Mouse (Mus musculus) forebrain, embryonic 16.5 days (tissue): Measurements from ENCODE around the gene Mea1. TPM values are rescaled to one million over a fixed set of nuclear protein-coding genes. Genes with fewer than 3 reads are reported as not detected.

ENCODE experiments used
- ATAC-seq: fragments of 200-750 bp; cut with Nextera tagmentation; 2 replicates; pipeline ENCODE4 v1.8.0; 2017; ENCODE audit warnings: mild to moderate bottlenecking, moderate library complexity
- H3K27ac ChIP-seq: fragments of 300-500 bp; sonication (generic); 2 replicates; pipeline ENCODE4 v1.5.1; 2014; ENCODE audit warnings: low read length, control low read depth
- H3K27me3 ChIP-seq: fragments of 300-500 bp; sonication (generic); replicated peaks from 2 replicates; pipeline ENCODE4 v1.6.1; 2014; ENCODE audit warnings: low read length; ENCODE audit not compliant: control insufficient read depth, insufficient read depth
- H3K36me3 ChIP-seq: fragments of 300-500 bp; sonication (generic); 2 replicates; pipeline ENCODE4 v1.6.1; 2014; ENCODE audit not compliant: control insufficient read depth, insufficient read depth
- H3K4me1 ChIP-seq: fragments of 300-500 bp; sonication (generic); replicated peaks from 2 replicates; pipeline ENCODE4 v1.6.1; 2014; ENCODE audit warnings: low read length; ENCODE audit not compliant: control insufficient read depth, insufficient read depth
- H3K4me2 ChIP-seq: fragments of 300-500 bp; sonication (generic); 2 replicates; pipeline ENCODE4 v1.6.1; 2014; ENCODE audit warnings: mild to moderate bottlenecking, low read length, control low read depth
- H3K4me3 ChIP-seq: fragments of 300-500 bp; sonication (generic); replicated peaks from 2 replicates; pipeline ENCODE4 v1.5.1; 2014; ENCODE audit warnings: mild to moderate bottlenecking, low read length, control low read depth
- H3K9ac ChIP-seq: fragments of 300-500 bp; sonication (generic); replicated peaks from 2 replicates; pipeline ENCODE4 v1.6.1; 2014; ENCODE audit warnings: low read depth, low read length, control low read depth
- H3K9me3 ChIP-seq: fragments of 300-500 bp; sonication (generic); 2 replicates; pipeline ENCODE4 v1.6.1; 2016; ENCODE audit warnings: low read length; ENCODE audit not compliant: control insufficient read depth
- WGBS: fragments of 180-500 bp; shearing (Covaris S2); extraction: QIAGEN DNeasy Blood & Tissue Kit; methylation state at CpG from one replicate; pipeline ENCODE4 v1.1.7; 2014; 5-methylcytosine and 5-hydroxymethylcytosine counted together
- polyA plus RNA-seq: library from polyadenylated mRNA; unstranded; fragments of >200 nt; fragmentation: Nextera tagmentation; extraction: Ambion mirVana; gene quantifications from 2 replicates; pipeline ENCODE4 v1.2.1, GENCODE M21; 2015

The Mea1 gene
- polyA plus RNA-seq, 1 experiment from 2014 or later: 240 TPM

DNA sequence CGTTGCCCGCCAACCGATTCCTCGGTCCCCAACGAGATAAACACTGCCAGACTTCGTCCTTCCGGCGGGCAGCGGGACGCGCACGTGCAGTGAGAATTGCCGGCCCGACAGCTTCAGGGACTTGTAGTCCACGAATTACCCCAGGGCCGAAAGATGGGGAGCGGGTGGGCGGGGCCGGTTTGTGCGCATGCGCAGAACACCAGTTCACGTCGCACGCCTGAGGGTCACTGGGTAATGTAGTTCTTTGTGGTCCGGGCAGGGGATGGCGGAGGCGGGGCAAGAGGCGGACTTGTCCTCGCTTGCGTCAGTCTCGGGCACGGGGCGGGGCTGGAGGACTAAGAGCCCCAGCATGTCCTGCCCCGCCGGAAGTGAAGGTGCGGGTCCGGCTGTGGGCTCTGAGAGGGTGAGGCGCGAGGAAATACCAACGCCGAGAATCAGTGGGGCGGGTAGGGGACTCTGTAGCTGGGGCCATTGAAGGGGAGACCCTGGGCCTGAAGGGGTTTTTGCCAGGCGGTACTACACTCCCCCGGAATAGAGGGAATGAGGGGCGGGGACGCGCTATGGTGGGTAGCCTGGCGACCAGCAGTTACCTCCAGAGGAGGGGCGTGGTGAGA is 2.3 kb downstream of the Mea1 start, which contains the start of gene Klhdc3:
Gene Klhdc3 (minus strand): TSS at position 155 of the 614 bp plus-strand sequence.
- Histone ChIP-seq H3K36me3 (peaks cover 16% of the 10 kb centered on the region), H3K9me3 (no peaks in the 10 kb centered on the region), H3K4me2 (peak within 1 kb of the TSS; percentile 91), H3K27me3 (no peaks in the 10 kb centered on the region), H3K9ac (peak within 1 kb of the TSS; percentile 65), H3K27ac (peak within 1 kb of the TSS; percentile 84), H3K4me1 (peaks cover 27% of the 10 kb centered on the region), H3K4me3 (peak within 1 kb of the TSS; percentile 72)
- 0% methylated on average over 49 of the region's 49 CpGs for WGBS
- peak; percentile 98 for ATAC-seq

DNA sequence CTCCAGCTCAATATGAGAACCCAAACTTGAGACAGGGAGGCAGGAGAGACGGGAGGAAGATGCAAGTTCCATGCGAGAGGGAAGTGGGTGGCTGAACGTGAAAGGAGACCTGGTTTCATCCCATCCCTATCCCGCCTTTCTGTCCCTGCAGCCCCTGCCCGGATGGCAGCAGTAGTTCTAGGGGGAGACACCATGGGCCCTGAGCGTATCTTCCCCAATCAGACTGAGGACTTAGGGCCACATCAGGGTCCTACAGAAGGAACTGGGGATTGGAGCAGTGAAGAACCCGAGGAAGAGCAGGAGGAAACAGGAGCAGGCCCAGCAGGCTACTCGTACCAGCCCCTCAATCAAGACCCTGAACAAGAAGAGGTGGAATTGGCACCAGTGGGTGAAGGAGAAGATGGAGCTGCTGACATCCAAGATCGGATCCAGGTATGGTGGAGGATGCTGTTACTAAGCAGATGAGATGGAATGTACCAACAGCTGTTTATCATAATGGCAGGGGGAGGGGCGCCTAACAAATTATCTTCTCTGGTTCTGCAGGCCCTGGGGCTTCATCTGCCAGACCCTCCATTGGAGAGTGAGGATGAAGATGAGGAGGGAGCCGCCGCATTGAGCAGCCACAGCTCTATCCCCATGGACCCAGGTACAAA is 3.0 kb downstream of the Mea1 start:
- 0 out of 2 replicates have a peak overlapping the region, but pooled peaks have one; percentile 60 for H3K27ac ChIP-seq
- no peaks in the 10 kb centered on the region for H3K27me3 ChIP-seq
- peak overlapping the region; percentile 59 for H3K9ac ChIP-seq
- ATAC-seq: no peak; the same call in 1 of the 2 replicates
- H3K4me1 ChIP-seq: peaks cover 27% of the 10 kb centered on the region
- peaks cover 15% of the 10 kb centered on the region for H3K36me3 ChIP-seq
- H3K9me3 ChIP-seq: no peaks in the 10 kb centered on the region
- 24% methylated on average over 12 of the region's 12 CpGs for WGBS
- peak overlapping the region; percentile 91 for H3K4me2 ChIP-seq
- peak overlapping the region; percentile 72 for H3K4me3 ChIP-seq

DNA sequence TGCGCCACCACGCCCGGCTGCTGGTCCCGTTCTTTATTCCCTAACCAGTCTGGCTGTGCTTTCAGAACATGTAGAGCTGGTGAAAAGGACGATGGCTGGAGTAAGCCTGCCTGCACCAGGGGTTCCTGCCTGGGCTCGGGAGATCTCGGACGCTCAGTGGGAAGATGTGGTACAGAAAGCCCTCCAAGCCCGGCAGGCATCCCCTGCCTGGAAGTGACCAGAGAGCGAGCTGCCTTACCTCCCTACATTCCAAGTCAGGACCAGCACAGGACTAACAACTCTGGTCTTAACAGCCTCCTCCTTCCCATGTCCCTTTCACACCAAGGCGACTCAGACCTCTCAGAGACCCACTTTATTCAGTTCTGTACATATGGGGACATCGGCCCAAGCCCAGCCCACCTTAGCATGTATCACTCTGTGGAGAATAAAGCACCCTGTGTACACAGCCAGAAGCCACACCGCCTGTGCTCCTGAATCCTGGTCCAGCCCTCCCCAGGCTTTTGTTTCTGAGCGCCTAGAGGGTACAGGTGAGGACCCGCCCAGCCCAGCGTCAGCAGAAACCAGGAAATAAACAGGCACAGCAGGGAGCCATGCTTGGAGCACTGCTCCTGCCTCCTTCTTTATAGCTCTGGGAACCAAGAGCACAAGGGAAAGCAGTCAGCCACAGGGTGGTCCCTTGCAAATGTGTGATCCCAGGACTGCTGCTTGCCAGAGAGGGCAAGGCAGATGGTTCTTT is 4.2 kb downstream of the Mea1 start:
- H3K36me3 ChIP-seq: peaks cover 21% of the 10 kb centered on the region

DNA sequence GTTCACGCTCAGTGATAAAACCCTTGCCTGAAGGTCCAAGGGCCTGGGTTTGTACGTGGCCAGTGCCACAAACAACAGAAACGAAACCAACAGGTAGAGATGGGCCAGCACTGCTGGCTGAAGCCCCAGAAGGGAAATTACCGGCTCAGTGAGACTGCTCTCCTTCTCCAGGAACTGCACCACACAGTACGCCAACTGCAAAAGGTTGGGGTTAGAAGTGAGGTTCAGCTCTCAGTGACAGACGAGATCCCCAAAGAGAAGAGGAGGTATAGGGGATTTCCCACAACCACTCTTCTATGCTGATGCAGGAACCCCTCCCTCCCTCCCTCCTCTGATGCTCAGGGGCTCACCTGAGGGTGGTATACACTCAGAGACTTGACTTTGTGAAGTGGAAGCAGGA is 7.3 kb downstream of the Mea1 start:
- peaks cover 9% of the 10 kb centered on the region for H3K4me1 ChIP-seq
- no peak overlapping the region for H3K9ac ChIP-seq
- no peaks in the 10 kb centered on the region for H3K27me3 ChIP-seq
- no peak for ATAC-seq
- peaks cover 21% of the 10 kb centered on the region for H3K36me3 ChIP-seq
- H3K27ac ChIP-seq: no peak overlapping the region
- no peaks in the 10 kb centered on the region for H3K9me3 ChIP-seq
- 93% methylated on average over 6 of the region's 6 CpGs for WGBS
- no peak overlapping the region for H3K4me2 ChIP-seq
- H3K4me3 ChIP-seq: no peak overlapping the region

More for the DNA sequence above, 4.2 kb downstream of the Mea1 start:
- Histone ChIP-seq H3K4me2 (no peak overlapping the region), H3K4me1 (peaks cover 27% of the 10 kb centered on the region), H3K9me3 (no peaks in the 10 kb centered on the region), H3K27ac (no peak overlapping the region), H3K9ac (no peak overlapping the region), H3K4me3 (no peak overlapping the region), H3K27me3 (no peaks in the 10 kb centered on the region)
- WGBS: 82% methylated on average over 16 of the region's 16 CpGs
- ATAC-seq: no peak

DNA sequence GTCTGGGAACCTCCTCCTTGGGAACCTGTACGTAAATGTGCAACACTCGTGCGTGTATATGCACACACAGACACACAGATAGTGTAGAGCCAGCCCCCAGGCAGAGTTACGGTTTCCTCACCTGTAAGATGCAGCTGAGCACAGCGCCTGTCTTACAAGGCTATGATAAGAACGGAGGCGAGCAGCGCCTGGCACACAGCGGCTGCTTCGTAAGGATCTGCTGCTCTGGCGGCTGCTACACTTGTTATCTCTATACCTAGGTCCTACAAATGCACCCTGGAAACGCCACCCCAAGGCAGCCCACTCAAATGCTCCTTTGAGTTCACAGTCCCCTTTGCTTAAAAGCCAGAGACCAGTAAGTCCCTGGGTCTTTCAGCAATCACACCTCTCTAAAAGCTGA is 12.1 kb downstream of the Mea1 start:
- Histone ChIP-seq H3K4me1 (no peaks in the 10 kb centered on the region), H3K36me3 (peaks cover 11% of the 10 kb centered on the region), H3K4me2 (no peak overlapping the region), H3K27ac (no peak overlapping the region), H3K9ac (no peak overlapping the region), H3K9me3 (no peaks in the 10 kb centered on the region), H3K4me3 (no peak overlapping the region), H3K27me3 (no peaks in the 10 kb centered on the region)
- no peak for ATAC-seq
- WGBS: 94% methylated on average over 12 of the region's 12 CpGs

DNA sequence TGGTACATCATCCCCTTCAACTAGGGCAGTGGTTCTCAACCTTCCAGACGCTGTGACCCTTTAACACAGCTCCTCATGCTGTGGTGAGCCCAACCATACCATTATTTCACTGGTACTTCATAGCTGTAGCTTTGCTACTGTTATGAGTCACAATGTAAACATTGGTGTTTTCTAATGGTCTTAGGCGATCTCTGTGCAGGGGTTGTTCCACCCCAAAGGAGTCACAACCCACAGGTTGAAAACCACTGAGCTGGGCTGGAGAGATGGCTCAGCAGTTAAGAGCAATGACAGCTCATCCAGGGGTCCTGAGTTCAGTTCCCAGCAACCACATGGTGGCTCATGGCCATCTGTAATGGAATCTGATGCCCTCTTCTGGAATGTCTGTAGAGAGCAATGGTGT is 12.8 kb downstream of the Mea1 start:
- H3K4me2 ChIP-seq: no peak overlapping the region
- no peak overlapping the region for H3K27ac ChIP-seq
- H3K9me3 ChIP-seq: no peaks in the 10 kb centered on the region
- no peaks in the 10 kb centered on the region for H3K27me3 ChIP-seq
- no peaks in the 10 kb centered on the region for H3K4me1 ChIP-seq
- no peak overlapping the region for H3K4me3 ChIP-seq
- H3K36me3 ChIP-seq: peaks cover 6% of the 10 kb centered on the region
- ATAC-seq: no peak
- 98% methylated on average over 2 of the region's 2 CpGs for WGBS
- no peak overlapping the region for H3K9ac ChIP-seq

DNA sequence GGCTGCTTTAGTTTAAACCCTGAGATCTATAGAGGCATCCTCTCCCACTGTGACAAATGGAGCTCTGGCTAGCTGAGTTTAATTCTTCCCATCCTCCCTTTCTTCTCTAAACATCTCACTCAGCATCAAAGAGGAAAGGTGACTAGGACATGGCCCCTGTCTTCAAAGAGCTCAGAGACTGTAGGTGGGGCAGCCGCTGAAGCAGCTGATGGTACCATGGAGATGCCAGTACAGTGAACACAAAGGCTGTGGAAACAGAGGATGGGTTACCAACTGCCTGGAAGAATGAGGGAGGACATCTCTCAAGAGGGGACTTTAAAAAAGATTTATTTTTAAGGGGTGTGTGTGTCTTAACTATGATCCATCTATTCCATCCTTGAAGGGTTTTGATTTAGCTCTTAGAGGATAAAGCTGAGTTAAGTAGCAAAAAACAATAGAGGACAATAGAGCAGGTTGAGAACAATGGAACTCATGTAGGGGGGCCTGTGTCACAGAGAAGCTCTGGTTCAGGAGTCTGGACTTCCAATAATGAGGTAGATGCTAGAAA is 16.0 kb downstream of the Mea1 start:
- no peak for ATAC-seq
- Histone ChIP-seq H3K27ac (no peak overlapping the region), H3K4me2 (no peak overlapping the region), H3K4me3 (no peak overlapping the region), H3K36me3 (peaks cover 2% of the 10 kb centered on the region; the same call in 1 of the 2 replicates), H3K9me3 (no peaks in the 10 kb centered on the region), H3K4me1 (no peaks in the 10 kb centered on the region), H3K9ac (no peak overlapping the region), H3K27me3 (no peaks in the 10 kb centered on the region)
- 76% methylated on average over 1 of the region's 1 CpGs for WGBS

DNA sequence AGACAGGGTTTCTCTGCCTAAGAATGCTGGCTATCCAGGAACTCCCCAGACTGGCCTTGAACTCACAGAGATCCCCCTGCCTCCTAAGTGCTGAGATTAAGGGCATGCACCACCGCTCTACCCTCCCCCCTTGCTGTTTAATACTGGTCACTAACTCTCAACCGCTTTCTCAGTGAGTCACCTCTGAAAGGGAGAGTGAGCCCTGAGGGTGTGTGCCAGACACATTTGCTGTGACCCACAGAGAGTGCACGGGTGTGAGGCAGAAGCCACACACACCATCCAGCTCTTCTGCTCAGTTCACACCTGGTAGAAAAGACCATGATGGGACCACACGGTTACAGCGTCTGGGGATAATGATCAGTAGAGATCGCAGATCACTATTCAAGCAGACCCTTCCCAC is 19.9 kb downstream of the Mea1 start:
- Histone ChIP-seq H3K27ac (no peak overlapping the region), H3K27me3 (no peaks in the 10 kb centered on the region), H3K4me2 (no peak overlapping the region), H3K36me3 (peaks cover 2% of the 10 kb centered on the region; the same call in 1 of the 2 replicates), H3K9ac (no peak overlapping the region), H3K4me3 (no peak overlapping the region), H3K4me1 (peaks cover 22% of the 10 kb centered on the region), H3K9me3 (no peaks in the 10 kb centered on the region)
- ATAC-seq: no peak
- whole genome bisulfite sequencing: 89% methylated on average over 6 of the region's 6 CpGs

DNA sequence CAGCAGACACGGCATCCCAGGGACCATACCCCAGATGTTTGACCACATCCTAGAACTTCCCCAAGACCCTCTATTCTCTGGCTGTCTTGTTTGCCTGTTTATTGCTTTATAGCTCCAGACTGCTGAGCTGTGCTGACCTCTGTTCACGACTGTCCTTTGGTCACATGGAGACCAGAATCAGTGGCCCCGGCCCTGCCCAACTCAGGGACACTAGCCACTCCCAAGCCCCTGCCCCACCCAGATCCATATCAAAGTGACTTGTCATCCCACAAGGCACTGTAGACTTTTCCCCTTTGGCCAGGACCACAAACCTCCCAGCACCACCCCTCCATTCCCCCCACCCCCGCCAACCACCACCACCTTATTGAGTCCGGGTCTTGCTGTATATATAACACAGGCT is 20.7 kb downstream of the Mea1 start:
- peaks cover 29% of the 10 kb centered on the region for H3K4me1 ChIP-seq
- H3K27ac ChIP-seq: no peak overlapping the region
- no peak overlapping the region for H3K4me3 ChIP-seq
- ATAC-seq: no peak
- H3K27me3 ChIP-seq: no peaks in the 10 kb centered on the region
- no peak overlapping the region for H3K4me2 ChIP-seq
- H3K36me3 ChIP-seq: peaks cover 2% of the 10 kb centered on the region; the same call in 1 of the 2 replicates
- 90% methylated on average over 5 of the region's 5 CpGs for WGBS
- H3K9ac ChIP-seq: no peak overlapping the region
- H3K9me3 ChIP-seq: no peaks in the 10 kb centered on the region
